14 mouse cellular contexts compared by ENCODE assay signal in the genomic region with DNA sequence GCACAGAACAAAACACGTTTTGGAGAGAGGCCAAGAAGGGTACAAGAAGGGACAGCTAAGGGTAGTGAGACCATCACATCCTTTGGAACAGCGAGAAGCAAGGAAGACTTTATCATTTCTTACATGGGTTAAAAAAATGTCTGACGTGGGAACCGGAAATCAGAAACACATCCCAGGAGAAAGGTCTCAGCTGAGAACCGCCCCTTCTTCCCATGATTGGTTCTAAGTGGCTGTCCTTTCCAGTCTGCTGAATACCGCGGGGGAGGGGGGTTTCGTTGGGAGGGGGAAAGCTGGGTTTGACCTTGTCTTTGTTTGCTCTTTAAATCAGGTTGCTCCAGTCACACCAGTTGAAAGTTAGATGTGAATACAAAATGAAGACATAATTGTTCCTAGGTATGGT. TPM values are rescaled to one million over a fixed set of nuclear protein-coding genes. Genes with fewer than 3 reads are reported as not detected.
DNase-seq lines count a peak whose midpoint lies in the region; ATAC-seq and TF ChIP-seq lines count a peak whose summit lies in the region.
"Had no signal": no experiment of that assay in that cellular context is flagged by ENCODE, and none has a peak within 500 bp of the region (broad histone marks: within the 10 kb centered on the region; RNA-seq: fewer than 3 reads in every experiment).

No protein-coding gene starts in this region.

- H3K27me3 ChIP-seq in heart, embryonic 11.5 days (ENCODE audit: control insufficient read depth, insufficient read depth, low read length): no peaks in the 10 kb centered on the region
- no peaks in the 10 kb centered on the region for H3K27me3 ChIP-seq in kidney, embryonic 15.5 days
- no peaks in the 10 kb centered on the region for H3K27me3 ChIP-seq in stomach, embryonic 14.5 days (ENCODE audit: control insufficient read depth, insufficient read depth, low read length)
- H3K27me3 ChIP-seq in stomach, postnatal 0 days (ENCODE audit: control insufficient read depth, insufficient read depth, low read length): no peaks in the 10 kb centered on the region
- no peaks in the 10 kb centered on the region for H3K27me3 ChIP-seq in stomach, embryonic 16.5 days (ENCODE audit: control insufficient read depth, insufficient read depth, low read length)

- H3K4me2 ChIP-seq in heart, embryonic 11.5 days: no peak overlapping the region
- H3K4me2 ChIP-seq in kidney, embryonic 15.5 days: no peak overlapping the region
- no peak overlapping the region for H3K4me2 ChIP-seq in stomach, embryonic 14.5 days (replicated peaks; ENCODE audit: low read depth, low read length)
- H3K4me2 ChIP-seq in stomach, postnatal 0 days (replicated peaks; ENCODE audit: low read depth): no peak overlapping the region
- H3K4me2 ChIP-seq in stomach, embryonic 16.5 days (ENCODE audit: low read depth, low read length): no peak overlapping the region

- H3K36me3 ChIP-seq in heart, embryonic 11.5 days (ENCODE audit: control insufficient read depth, insufficient read depth, low read length): no peaks in the 10 kb centered on the region
- no peaks in the 10 kb centered on the region for H3K36me3 ChIP-seq in kidney, embryonic 15.5 days
- H3K36me3 ChIP-seq in stomach, embryonic 14.5 days (ENCODE audit: control insufficient read depth, insufficient read depth, low read length): no peaks in the 10 kb centered on the region
- H3K36me3 ChIP-seq in stomach, postnatal 0 days (ENCODE audit: control insufficient read depth, insufficient read depth, low read length): no peaks in the 10 kb centered on the region
- no peaks in the 10 kb centered on the region for H3K36me3 ChIP-seq in stomach, embryonic 16.5 days (ENCODE audit: control insufficient read depth, insufficient read depth, low read length)

- no peak overlapping the region for H3K9ac ChIP-seq in heart, embryonic 11.5 days (ENCODE audit: low read depth, low read length)
- H3K9ac ChIP-seq in kidney, embryonic 15.5 days: no peak overlapping the region
- H3K9ac ChIP-seq in stomach, embryonic 14.5 days (replicated peaks; ENCODE audit: low read depth, low read length): no peak overlapping the region
- H3K9ac ChIP-seq in stomach, postnatal 0 days (ENCODE audit: low read length): no peak overlapping the region
- H3K9ac ChIP-seq in stomach, embryonic 16.5 days (ENCODE audit: low read length): no peak overlapping the region
- H3K9ac ChIP-seq: liver, postnatal 0 days had no signal

- peak overlapping the region; percentile 35; the same call in 1 of the 2 replicates for H3K27ac ChIP-seq in heart, embryonic 11.5 days (ENCODE audit: low read depth, low read length)
- H3K27ac ChIP-seq in kidney, embryonic 15.5 days: peak overlapping the region; percentile 63
- H3K27ac ChIP-seq in stomach, embryonic 14.5 days (ENCODE audit: low read length): peak overlapping the region; percentile 34; the same call in 1 of the 2 replicates
- H3K27ac ChIP-seq in stomach, postnatal 0 days (replicated peaks): no peak overlapping the region
- H3K27ac ChIP-seq in stomach, embryonic 16.5 days (ENCODE audit: low read length): 0 out of 2 replicates have a peak overlapping the region, but pooled peaks have one; percentile 2

- H3K9me3 ChIP-seq in heart, embryonic 11.5 days (replicated peaks; ENCODE audit: control insufficient read depth, low read length): no peaks in the 10 kb centered on the region
- no peaks in the 10 kb centered on the region; the same call in 1 of the 2 replicates for H3K9me3 ChIP-seq in kidney, embryonic 15.5 days (replicated peaks)
- no peaks in the 10 kb centered on the region for H3K9me3 ChIP-seq in stomach, embryonic 14.5 days (ENCODE audit: control insufficient read depth, low read depth, low read length)
- H3K9me3 ChIP-seq in stomach, postnatal 0 days (ENCODE audit: control insufficient read depth, low read length): no peaks in the 10 kb centered on the region
- H3K9me3 ChIP-seq in stomach, embryonic 16.5 days (replicated peaks; ENCODE audit: control insufficient read depth, low read length): no peaks in the 10 kb centered on the region

- TF ChIP-seq CTCF in stomach, postnatal 0 days (IDR thresholded peaks at IDR 0.05; ENCODE audit: low read depth): no peak

- H3K4me1 ChIP-seq in heart, embryonic 11.5 days (ENCODE audit: control insufficient read depth, insufficient read depth, low read length): peaks cover 38% of the 10 kb centered on the region
- peaks cover 38% of the 10 kb centered on the region for H3K4me1 ChIP-seq in kidney, embryonic 15.5 days
- H3K4me1 ChIP-seq in stomach, embryonic 14.5 days (ENCODE audit: control insufficient read depth, insufficient read depth, low read length): peaks cover 10% of the 10 kb centered on the region; the same call in 1 of the 2 replicates
- no peaks in the 10 kb centered on the region; the same call in 1 of the 2 replicates for H3K4me1 ChIP-seq in stomach, postnatal 0 days (replicated peaks; ENCODE audit: control insufficient read depth, insufficient read depth)
- peaks cover 8% of the 10 kb centered on the region; the same call in 1 of the 2 replicates for H3K4me1 ChIP-seq in stomach, embryonic 16.5 days (ENCODE audit: control insufficient read depth, insufficient read depth, low read length)

- DNase-seq in heart, adult 8-10 months (ENCODE audit: low spot score): no peak
- DNase-seq in kidney, adult 18-20 months: no peak
- no peak for DNase-seq in stomach, postnatal 0 days (ENCODE audit: low spot score)
- no peak for DNase-seq in thymus, postnatal 0 days (ENCODE audit: low spot score)
- DNase-seq: cerebellum, adult 9-11 months; gastrocnemius, postnatal 25 days; kidney, postnatal 25 days; thymus, adult 2 months had no signal

- ATAC-seq in heart, embryonic 11.5 days (replicated peaks; ENCODE audit: insufficient number of reproducible peaks, low FRiP score, low TSS enrichment): no peak
- no peak; the same call in 1 of the 2 replicates for ATAC-seq in kidney, embryonic 15.5 days (replicated peaks; ENCODE audit: low FRiP score)
- no peak for ATAC-seq in stomach, embryonic 14.5 days (ENCODE audit: insufficient number of reproducible peaks, insufficient read depth, low FRiP score, low read depth)
- ATAC-seq in stomach, postnatal 0 days (ENCODE audit: low FRiP score, low TSS enrichment): no peak
- no peak for ATAC-seq in stomach, embryonic 16.5 days (ENCODE audit: insufficient read depth, low FRiP score)
- ATAC-seq: liver, postnatal 0 days had no signal

- no peak for TF ChIP-seq EP300 in stomach, postnatal 0 days (optimal IDR thresholded peaks at IDR 0.05)

- 43% methylated on average over 8 of the region's 8 CpGs for WGBS in heart, embryonic 11.5 days (ENCODE audit: insufficient replicate concordance)
- WGBS in kidney, embryonic 15.5 days: 44% methylated on average over 8 of the region's 8 CpGs
- 45% methylated on average over 8 of the region's 8 CpGs for WGBS in stomach, embryonic 14.5 days
- 29% methylated on average over 8 of the region's 8 CpGs for WGBS in stomach, postnatal 0 days
- 43% methylated on average over 8 of the region's 8 CpGs for WGBS in stomach, embryonic 16.5 days

- no peak overlapping the region for H3K4me3 ChIP-seq in heart, embryonic 11.5 days (ENCODE audit: low read depth, low read length)
- no peak overlapping the region for H3K4me3 ChIP-seq in kidney, embryonic 15.5 days (replicated peaks)
- H3K4me3 ChIP-seq in stomach, embryonic 14.5 days (ENCODE audit: low read depth, low read length): no peak overlapping the region
- H3K4me3 ChIP-seq in stomach, postnatal 0 days (ENCODE audit: low read depth, low read length): no peak overlapping the region
- no peak overlapping the region for H3K4me3 ChIP-seq in stomach, embryonic 16.5 days (replicated peaks; ENCODE audit: low read length)
- H3K4me3 ChIP-seq: myocyte had no signal

RNA-seq across cellular contexts. Expression of gene Upb1, which starts 44.1 kb away (rescaled TPM):
- polyA plus RNA-seq in heart, embryonic 11.5 days (2014; fragmentation: Nextera tagmentation; extraction: Ambion mirVana): 0.39 and 0.46 TPM in 2 replicates
- total RNA-seq in heart, adult 8-10 months (2022): 1 to 10 TPM in 1 of 4 experiments, under 1 TPM in 3; 0.53 to 1.0 (median 0.63) TPM
- polyA plus RNA-seq in kidney, embryonic 15.5 days (2015; fragmentation: Nextera tagmentation; extraction: Ambion mirVana): 1.6 and 1.8 TPM in 2 replicates
- 0.95 and 2.5 TPM in 2 replicates for polyA plus RNA-seq in stomach, embryonic 14.5 days (2014; fragmentation: Nextera tagmentation; extraction: Ambion mirVana)
- polyA plus RNA-seq in stomach, postnatal 0 days (2015; fragmentation: Nextera tagmentation; extraction: Ambion mirVana): 3.8 and 5.3 TPM in 2 replicates
- polyA plus RNA-seq in stomach, embryonic 16.5 days (2015; fragmentation: Nextera tagmentation; extraction: Ambion mirVana): 4.3 and 5.8 TPM in 2 replicates
- 0.42 and 0.55 TPM in 2 replicates for polyA plus RNA-seq in thymus, postnatal 0 days (2015; fragmentation: Nextera tagmentation; extraction: Ambion mirVana)
- total RNA-seq: gastrocnemius, postnatal 25 days had no signal
